Mouse (Mus musculus): ENCODE measurements around the gene Tanc1.
A peak's percentile ranks its signal among the peaks of the same experiment; 100 is the strongest.

Gene Tanc1

DNA sequence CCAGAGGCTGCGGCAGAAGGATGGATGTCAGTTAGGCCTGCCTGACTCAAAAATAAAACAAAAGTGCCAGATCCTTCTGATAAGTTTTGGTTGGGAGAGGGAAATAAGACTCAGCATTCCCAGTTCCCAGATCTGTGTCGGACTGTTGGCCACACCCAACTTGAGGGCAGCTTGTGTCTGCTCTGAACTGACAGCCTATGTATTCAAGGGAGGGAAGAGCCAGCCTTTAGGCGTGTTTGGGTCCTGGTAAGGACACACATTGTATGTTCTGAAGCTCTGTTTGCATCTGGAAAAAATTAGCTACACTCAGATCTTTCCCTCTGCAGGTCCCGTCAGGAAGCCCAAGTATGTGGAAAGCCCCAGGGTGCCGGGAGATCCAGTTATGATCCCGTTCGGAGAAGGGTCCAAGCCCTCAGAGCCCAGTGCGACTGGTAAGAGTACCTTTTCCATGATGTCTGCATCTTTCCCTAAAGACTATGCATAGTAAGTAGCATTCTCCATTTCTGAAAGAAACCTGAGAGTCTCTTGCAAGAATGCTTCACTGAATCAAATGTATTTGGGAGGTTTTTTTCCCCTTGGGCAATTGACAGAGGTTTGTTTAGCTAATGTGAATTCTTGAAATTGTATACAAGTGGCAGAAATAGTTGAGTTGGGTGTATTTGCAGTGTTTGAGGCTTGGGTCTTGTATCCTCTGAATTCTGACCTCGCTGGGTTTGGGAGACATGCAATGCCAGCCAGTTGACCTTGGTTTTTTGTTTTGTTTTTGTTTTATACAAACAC lies 146.5 kb downstream of the Tanc1 start:
- DNase-seq (ENCODE audit: low spot score) = no peak

- no peak for DNase-seq (ENCODE audit: low spot score)
These were observed 148.9 kb downstream of the Tanc1 start for GRCm38 (mm10) chr2:59760731-59761130.

GRCm38 (mm10) chr2:59761183-59761582 lies 149.3 kb downstream of the Tanc1 start:
- no peak for DNase-seq (ENCODE audit: low spot score)

DNA sequence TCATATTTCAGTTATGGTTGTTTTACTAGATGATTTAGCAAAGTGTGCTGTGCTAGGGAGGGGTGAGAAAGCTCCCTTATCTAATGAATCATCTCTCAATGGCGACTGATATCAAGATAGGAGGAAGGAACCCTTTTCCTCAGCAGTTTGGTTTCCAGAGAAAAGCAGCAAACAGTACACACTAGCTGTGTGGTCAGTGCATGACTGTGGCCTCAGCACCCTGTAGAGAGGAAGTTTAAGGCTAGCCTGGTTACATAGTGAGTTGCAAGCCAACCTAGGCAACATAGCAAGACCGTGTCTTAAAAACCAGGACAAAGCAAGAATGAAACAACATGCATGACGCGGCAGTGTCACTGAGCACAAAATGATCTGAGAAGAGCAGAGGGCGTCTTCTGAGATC lies 150.4 kb downstream of the Tanc1 start:
- no peak for DNase-seq (ENCODE audit: low spot score)

- DNase-seq (ENCODE audit: low spot score) = no peak
These were observed 153.8 kb downstream of the Tanc1 start for GRCm38 (mm10) chr2:59765671-59766070.

GRCm38 (mm10) chr2:59767893-59768292 lies 156.1 kb downstream of the Tanc1 start:
- no peak for DNase-seq (ENCODE audit: low spot score)

GRCm38 (mm10) chr2:59768661-59769384 lies 157.0 kb downstream of the Tanc1 start:
- DNase-seq (ENCODE audit: low spot score) = peak; percentile 27

DNA sequence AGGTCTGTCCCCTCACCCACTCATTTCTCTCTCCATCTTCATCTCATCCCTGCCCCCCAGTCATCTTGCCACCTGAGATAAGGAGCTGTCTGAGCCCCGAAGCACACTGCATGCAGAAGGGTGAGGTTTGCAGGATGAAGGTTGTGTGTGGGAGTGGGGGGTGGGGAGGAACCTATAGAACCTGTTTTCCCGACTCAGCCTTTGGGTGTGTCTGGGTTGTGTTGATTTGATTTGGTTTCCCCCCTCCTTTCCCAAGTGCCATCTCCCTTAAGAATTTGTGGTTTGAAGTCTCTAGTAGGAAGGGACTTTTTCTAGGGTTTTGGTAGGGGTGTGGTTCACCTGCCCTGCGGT lies 157.5 kb downstream of the Tanc1 start:
- no peak for DNase-seq (ENCODE audit: low spot score)

GRCm38 (mm10) chr2:59771708-59772107 lies 159.9 kb downstream of the Tanc1 start:
- DNase-seq (ENCODE audit: low spot score) = no peak

DNA sequence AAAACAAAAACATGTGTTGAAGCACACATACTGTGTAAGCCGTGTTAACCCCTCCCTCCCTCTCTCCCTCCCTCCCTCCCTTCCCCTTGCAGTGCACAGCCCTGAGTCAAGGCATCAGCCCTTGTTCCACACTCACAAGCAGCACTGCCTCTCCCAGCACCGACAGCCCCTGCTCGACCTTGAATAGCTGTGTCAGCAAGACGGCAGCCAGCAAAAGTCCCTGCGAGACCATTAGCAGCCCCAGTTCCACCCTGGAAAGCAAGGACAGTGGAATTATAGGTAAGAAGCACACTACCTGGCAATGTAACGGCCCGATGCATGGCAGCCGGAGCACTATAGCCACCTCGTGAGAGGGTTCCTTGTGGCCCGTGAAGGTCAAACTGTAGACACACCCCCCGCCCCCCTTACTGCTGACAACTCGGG lies 160.4 kb downstream of the Tanc1 start:
- no peak for DNase-seq (ENCODE audit: low spot score)

- DNase-seq (ENCODE audit: low spot score) = no peak
These were observed 162.5 kb downstream of the Tanc1 start for GRCm38 (mm10) chr2:59774374-59774773.

DNA sequence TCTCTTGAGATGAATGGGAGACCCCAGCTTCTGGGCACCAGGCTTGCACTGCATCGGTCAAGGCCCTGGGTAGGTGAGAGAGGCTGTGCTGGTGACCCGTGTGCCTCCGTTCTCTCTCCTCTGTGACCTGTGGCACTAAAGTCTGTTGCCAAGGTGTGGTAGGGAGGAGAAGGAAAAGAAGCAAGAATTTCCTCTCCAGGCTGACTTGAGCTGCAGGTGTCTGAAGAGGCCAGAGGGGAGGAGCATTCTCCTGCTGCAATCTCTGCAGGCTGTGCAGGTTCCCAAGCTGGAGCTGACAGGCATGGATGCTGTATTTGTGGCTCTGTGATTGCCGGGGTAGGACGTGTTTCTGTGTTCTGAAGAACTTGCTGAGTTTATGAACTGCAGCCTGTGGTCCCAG lies 163.3 kb downstream of the Tanc1 start:
- DNase-seq (ENCODE audit: low spot score) = no peak

GRCm38 (mm10) chr2:59775820-59776219 lies 164.0 kb downstream of the Tanc1 start:
- no peak for DNase-seq (ENCODE audit: low spot score)

DNA sequence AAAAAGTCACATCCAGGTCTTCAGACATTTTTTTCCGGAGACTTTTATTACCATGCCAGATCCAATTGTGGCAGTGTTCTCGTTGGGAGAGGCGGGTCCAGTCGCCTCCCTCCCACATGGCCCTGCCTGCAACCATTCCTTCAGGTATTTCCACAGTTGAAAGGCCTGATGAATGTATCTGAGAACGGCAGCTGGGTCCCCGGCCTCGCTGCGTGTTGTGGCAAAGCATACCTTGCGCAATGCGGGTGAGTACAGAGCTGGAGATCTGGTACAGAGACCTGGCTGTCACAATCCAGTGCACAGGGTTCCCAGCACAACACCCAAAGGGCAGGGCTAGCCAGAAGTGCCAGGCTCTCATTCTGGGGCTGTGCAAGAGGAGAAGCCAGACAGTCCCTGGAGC lies 167.5 kb downstream of the Tanc1 start:
- DNase-seq (ENCODE audit: low spot score) = no peak

- no peak for DNase-seq (ENCODE audit: low spot score)
These were observed 168.4 kb downstream of the Tanc1 start for GRCm38 (mm10) chr2:59780240-59780639.

GRCm38 (mm10) chr2:59783055-59783831 lies 171.4 kb downstream of the Tanc1 start:
- DNase-seq (ENCODE audit: low spot score) = no peak

GRCm38 (mm10) chr2:59783832-59784627 lies 172.2 kb downstream of the Tanc1 start:
- no peak for DNase-seq (ENCODE audit: low spot score)

DNA sequence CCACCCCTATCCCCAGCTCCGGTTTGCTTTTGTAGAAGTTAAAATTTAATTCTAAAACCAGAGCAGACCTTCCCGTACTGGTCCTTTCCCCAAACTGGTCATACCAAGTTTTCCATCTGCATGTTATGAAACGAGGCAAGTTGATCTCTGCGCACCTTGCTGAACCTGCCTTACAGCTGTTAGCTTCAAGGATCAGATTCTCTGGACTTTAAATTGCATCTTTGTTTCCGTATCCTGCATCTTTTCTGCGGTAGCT lies 172.7 kb downstream of the Tanc1 start:
- no peak for DNase-seq (ENCODE audit: low spot score)

GRCm38 (mm10) chr2:59785597-59785996 lies 173.8 kb downstream of the Tanc1 start:
- DNase-seq (ENCODE audit: low spot score) = no peak

DNA sequence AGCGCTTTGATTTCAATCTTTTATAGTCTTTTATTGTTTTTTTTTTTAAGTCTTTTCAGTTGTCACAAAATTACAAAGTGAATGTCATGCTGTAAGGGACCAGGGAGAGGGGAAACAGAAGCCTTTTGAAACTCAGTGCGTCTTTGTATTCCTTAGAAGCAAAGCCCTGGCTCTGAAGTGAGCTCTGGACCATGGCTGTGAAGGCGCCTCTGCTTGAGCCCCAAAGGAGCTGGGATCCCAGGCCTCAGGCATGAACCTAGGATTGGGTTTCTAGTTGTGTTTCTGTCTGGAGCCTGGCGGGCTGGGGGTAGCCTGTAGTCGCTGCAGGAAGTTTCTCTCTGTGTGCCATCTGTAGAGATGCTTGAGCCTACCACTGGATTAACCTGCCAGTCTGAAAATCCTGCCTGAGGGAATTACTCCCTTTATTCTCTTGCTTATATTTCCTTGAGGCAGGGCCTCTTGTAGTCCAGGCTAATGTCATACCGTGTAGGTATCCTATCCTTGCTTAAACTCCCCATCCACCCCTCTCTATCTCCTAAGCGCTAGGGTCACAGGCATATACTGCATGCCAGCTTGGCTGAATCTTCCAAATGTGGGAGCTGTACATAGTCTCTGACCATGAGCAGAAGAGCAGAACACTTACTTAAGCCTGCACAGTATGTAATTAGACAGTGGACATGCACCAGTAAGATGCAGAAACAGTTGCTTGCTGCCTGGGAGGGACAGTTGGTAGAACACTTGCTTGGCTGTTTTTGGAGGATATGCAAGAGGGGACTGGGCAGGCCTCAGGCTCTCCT lies 177.1 kb downstream of the Tanc1 start:
- DNase-seq (ENCODE audit: low spot score) = no peak

DNA sequence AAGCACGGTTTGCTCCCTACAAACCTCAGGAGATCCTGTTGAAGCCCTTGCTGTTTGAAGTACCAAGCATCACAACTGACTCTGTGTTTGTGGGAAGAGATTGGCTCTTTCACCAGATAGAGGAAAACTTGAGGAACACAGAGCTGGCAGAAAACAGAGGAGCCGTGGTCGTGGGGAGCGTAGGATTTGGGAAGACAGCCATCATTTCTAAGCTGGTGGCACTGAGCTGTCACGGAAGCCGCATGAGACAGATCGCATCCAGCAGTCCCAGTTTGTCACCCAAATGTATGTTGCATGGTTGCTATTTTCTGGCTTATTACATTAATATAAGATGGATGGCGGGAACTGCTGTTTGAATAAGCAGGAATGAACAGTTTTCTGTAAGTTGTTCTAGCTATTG lies 179.8 kb downstream of the Tanc1 start:
- DNase-seq (ENCODE audit: low spot score) = no peak

GRCm38 (mm10) chr2:59793337-59793736 lies 181.5 kb downstream of the Tanc1 start:
- DNase-seq (ENCODE audit: low spot score) = no peak

Measured in MN1 (cell line).